Mouse (Mus musculus) stomach, embryonic 15.5 days (tissue): ENCODE results near the gene Tbxas1. TPM values are rescaled to one million over a fixed set of nuclear protein-coding genes. Genes with fewer than 3 reads are reported as not detected.

Source experiments
- ATAC-seq: fragments of 200-750 bp; cut with Nextera tagmentation; 2 replicates; pipeline ENCODE4 v1.8.0; 2017; ENCODE audit warnings: low read depth, moderate number of reproducible peaks, moderate TSS enrichment; ENCODE audit not compliant: insufficient read depth, low FRiP score
- H3K27ac ChIP-seq: fragments of 300-500 bp; sonication (generic); 2 replicates; pipeline ENCODE4 v1.5.1; 2015; ENCODE audit warnings: mild to moderate bottlenecking, inconsistent platforms
- H3K27me3 ChIP-seq: fragments of 300-500 bp; sonication (generic); replicated peaks from 2 replicates; pipeline ENCODE4 v1.6.1; 2015; ENCODE audit warnings: inconsistent platforms
- H3K36me3 ChIP-seq: fragments of 300-500 bp; sonication (generic); 2 replicates; pipeline ENCODE4 v1.6.1; 2015; ENCODE audit warnings: inconsistent platforms
- H3K4me1 ChIP-seq: fragments of 300-500 bp; sonication (generic); 2 replicates; pipeline ENCODE4 v1.6.1; 2015; ENCODE audit warnings: inconsistent platforms
- H3K4me2 ChIP-seq: fragments of 300-500 bp; sonication (generic); 2 replicates; pipeline ENCODE4 v1.6.1; 2015; ENCODE audit warnings: mild to moderate bottlenecking, inconsistent platforms
- H3K4me3 ChIP-seq: fragments of 300-500 bp; sonication (generic); replicated peaks from 2 replicates; pipeline ENCODE4 v1.5.1; 2015; ENCODE audit warnings: inconsistent platforms
- H3K9ac ChIP-seq: fragments of 300-500 bp; sonication (generic); 2 replicates; pipeline ENCODE4 v1.6.1; 2015; ENCODE audit warnings: inconsistent platforms
- H3K9me3 ChIP-seq: fragments of 300-500 bp; sonication (generic); 2 replicates; pipeline ENCODE4 v1.6.1; 2016; ENCODE audit warnings: inconsistent platforms
- WGBS: fragments of 180-500 bp; shearing (Covaris S2); methylation state at CpG from one replicate; pipeline ENCODE4 v1.1.7; 2015; 5-methylcytosine and 5-hydroxymethylcytosine counted together
- polyA plus RNA-seq: library from polyadenylated mRNA; unstranded; fragments of >200 nt; fragmentation: Nextera tagmentation; extraction: Ambion mirVana; gene quantifications from 2 replicates; pipeline ENCODE4 v1.2.1, GENCODE M21; 2015

Gene Tbxas1
- polyA plus RNA-seq, 1 experiment from 2014 or later = 3.4 TPM

DNA sequence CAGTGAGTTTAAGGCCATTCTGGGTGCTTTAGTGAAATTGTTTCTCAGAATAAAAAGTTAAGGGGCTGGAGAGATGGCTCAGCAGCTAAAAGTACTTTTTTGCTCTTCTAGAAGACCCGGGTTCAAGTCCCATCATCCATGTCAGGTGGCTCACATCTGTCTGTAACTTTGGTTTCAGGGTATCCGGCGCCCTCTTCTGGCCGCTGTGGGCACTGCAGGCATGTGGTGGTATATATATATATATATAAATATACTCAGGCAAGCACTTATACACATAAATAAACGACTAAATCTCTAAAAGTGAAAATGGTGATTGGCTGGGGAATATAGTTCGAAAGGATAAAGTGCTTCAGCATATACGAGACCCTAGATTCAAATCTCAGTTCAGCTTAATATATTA lies 143.6 kb downstream of the Tbxas1 start:
- Histone ChIP-seq H3K4me3 (no peak overlapping the region), H3K9me3 (no peaks in the 10 kb centered on the region), H3K9ac (no peak overlapping the region), H3K4me2 (no peak overlapping the region), H3K27me3 (no peaks in the 10 kb centered on the region), H3K36me3 (no peaks in the 10 kb centered on the region), H3K27ac (no peak overlapping the region), H3K4me1 (no peaks in the 10 kb centered on the region)
- no peak for ATAC-seq
- whole genome bisulfite sequencing = 74% methylated on average over 7 of the region's 7 CpGs

DNA sequence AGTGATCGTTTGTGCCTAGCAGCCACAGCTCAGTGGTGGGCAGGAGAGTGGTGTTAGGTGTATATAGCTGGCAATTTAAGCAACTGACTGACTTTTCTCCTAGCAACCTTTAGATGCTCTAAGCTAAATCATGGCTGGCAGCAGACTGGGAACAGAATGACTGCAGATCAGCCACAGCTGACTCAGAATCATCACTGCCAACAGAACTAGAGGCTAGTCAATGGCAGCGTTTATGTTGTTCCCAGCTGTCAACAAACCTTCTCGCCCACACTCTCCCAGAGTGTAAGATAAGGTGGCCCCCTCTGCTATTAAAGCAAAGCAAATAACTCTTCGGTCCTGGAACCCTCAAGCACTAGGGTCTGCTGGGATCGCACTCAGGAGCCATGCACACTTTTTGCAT lies 144.0 kb downstream of the Tbxas1 start:
- Histone ChIP-seq H3K27ac (no peak overlapping the region), H3K4me3 (no peak overlapping the region), H3K27me3 (no peaks in the 10 kb centered on the region), H3K9ac (no peak overlapping the region), H3K4me1 (no peaks in the 10 kb centered on the region), H3K36me3 (no peaks in the 10 kb centered on the region), H3K9me3 (no peaks in the 10 kb centered on the region), H3K4me2 (no peak overlapping the region)
- no peak for ATAC-seq
- 59% methylated on average over 5 of the region's 5 CpGs for WGBS

DNA sequence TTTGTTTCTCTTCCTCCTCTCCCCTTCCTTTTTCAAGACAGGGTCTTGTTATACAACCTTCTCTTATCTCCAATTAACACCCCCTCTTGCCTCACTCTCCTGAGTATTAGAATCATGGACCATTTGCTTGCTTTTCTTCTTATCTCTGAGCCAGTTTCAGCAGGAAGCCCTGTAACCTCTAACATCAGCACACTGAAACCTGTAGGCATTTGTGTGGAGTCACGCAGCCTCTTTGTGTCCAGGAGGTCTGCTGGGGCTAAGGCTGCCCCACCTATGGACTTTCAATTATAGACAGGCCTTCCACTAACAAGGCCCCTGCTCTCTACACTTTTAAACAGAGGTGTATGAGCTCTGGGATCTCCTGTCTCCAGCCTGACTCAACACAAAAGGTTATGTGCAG lies 146.7 kb downstream of the Tbxas1 start:
- H3K36me3 ChIP-seq = no peaks in the 10 kb centered on the region
- 74% methylated on average over 1 of the region's 1 CpGs for WGBS

DNA sequence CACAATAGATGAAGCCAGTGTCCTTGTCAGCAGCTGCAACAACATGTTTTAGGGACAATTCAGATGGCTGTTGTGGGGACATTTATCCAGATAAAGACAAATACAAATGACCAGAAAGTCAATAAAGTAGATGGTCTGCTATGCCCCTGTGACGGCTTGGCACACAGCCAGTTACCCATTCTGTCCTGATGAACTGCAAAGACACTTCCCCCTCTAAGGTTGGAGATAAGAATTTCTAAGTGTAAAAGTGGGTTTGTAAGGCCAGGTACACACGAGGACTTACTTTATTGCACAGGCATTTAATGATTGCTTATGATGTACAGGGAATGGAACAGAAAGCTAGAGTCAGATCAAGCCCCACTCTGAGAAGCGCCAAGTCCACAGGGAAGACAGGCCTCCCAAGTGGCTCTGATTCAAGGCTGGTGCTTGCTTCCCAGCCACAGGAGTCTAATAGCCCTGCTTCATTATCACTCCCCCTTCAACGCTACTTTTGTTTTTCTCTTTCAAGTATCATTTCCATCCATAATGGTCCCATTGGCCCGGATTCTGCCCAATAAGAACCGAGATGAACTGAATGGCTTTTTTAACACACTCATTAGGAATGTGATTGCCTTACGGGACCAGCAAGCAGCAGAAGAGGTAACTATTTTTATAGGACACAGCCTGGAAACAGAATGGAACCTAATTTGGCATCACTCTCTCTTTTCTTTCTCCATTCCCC lies 147.4 kb downstream of the Tbxas1 start:
- no peaks in the 10 kb centered on the region for H3K27me3 ChIP-seq
- H3K4me1 ChIP-seq = no peaks in the 10 kb centered on the region
- ATAC-seq = no peak
- H3K27ac ChIP-seq = peak overlapping the region; percentile 1; the same call in 1 of the 2 replicates
- no peak overlapping the region for H3K4me3 ChIP-seq
- WGBS = 75% methylated on average over 7 of the region's 7 CpGs
- H3K9me3 ChIP-seq = no peaks in the 10 kb centered on the region
- no peaks in the 10 kb centered on the region for H3K36me3 ChIP-seq
- H3K4me2 ChIP-seq = no peak overlapping the region
- H3K9ac ChIP-seq = no peak overlapping the region

More for the DNA sequence above, 146.7 kb downstream of the Tbxas1 start:
- no peaks in the 10 kb centered on the region for H3K9me3 ChIP-seq
- H3K27ac ChIP-seq = peak overlapping the region; percentile 1; the same call in 1 of the 2 replicates
- H3K27me3 ChIP-seq = no peaks in the 10 kb centered on the region
- H3K9ac ChIP-seq = no peak overlapping the region
- no peak overlapping the region for H3K4me3 ChIP-seq
- peak; percentile 65 for ATAC-seq
- H3K4me1 ChIP-seq = no peaks in the 10 kb centered on the region
- H3K4me2 ChIP-seq = no peak overlapping the region

DNA sequence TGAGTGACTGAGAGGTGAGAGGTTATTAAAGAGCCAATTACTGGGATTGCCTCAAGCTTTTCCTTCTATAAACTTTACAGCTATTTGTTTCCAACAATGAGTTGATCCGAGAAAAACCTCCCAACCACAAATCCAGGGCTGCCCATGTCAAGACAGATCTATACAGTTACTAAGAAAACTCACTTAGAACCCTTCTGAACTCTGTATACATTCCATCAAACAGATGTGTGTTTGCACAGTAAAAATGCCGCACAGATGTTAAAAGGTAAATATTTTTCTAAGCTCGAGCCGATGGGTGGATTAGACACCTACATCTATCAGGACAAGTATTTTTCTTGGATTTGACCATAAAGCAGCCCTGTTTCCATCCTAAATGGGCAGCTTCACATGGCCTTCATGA lies 149.4 kb downstream of the Tbxas1 start:
- Histone ChIP-seq H3K4me1 (no peaks in the 10 kb centered on the region), H3K4me2 (no peak overlapping the region), H3K36me3 (no peaks in the 10 kb centered on the region), H3K27me3 (no peaks in the 10 kb centered on the region), H3K9ac (no peak overlapping the region), H3K9me3 (no peaks in the 10 kb centered on the region), H3K4me3 (no peak overlapping the region), H3K27ac (peak overlapping the region; percentile 38; the same call in 1 of the 2 replicates)
- WGBS = 19% methylated on average over 4 of the region's 4 CpGs
- ATAC-seq = no peak

DNA sequence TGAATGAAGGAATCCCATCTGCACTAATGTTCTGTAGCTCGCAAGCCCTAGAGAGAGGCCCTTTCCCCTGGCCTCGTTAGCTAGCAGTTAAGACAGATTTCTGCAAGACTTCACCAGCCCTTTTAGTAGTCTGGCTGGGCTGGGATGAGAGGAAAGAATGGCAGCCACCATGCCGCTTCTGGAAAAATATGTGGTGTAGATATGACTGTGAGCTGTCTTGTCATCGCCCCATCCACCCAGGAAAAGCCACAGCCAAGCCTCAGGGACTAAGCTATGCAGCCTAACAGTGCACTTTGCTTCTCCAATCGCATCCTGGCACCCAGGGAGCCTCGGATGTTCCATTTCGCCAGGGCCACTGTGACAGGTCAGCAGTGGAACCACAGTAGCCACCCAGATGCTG lies 149.8 kb downstream of the Tbxas1 start:
- 47% methylated on average over 7 of the region's 7 CpGs for WGBS

DNA sequence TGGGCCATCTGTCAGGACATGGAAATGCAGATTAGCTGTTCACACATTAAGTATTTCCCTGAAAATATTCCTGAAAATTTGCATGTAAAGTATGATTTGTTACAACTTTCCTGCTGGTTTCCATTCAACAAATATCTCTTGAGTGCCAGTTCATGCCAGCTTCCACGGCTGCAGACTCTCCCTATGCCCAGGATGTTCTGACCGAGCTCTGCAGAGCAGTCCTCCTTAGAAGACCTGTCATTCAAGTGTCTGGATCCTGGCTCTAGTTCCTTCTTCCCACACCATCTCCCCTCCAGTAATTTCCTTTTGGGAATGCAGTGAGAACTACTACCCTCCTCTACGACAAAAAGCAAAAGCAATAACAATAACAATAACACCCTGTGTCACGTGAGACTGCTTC lies 155.5 kb downstream of the Tbxas1 start:
- Histone ChIP-seq H3K36me3 (no peaks in the 10 kb centered on the region), H3K9ac (no peak overlapping the region), H3K4me2 (no peak overlapping the region), H3K4me3 (no peak overlapping the region), H3K27me3 (no peaks in the 10 kb centered on the region), H3K27ac (no peak overlapping the region), H3K4me1 (no peaks in the 10 kb centered on the region), H3K9me3 (no peaks in the 10 kb centered on the region)
- ATAC-seq = no peak
- 75% methylated on average over 4 of the region's 4 CpGs for WGBS

More for the DNA sequence above, 149.8 kb downstream of the Tbxas1 start:
- H3K27ac ChIP-seq = peak overlapping the region; percentile 38; the same call in 1 of the 2 replicates
- no peak for ATAC-seq
- no peak overlapping the region for H3K9ac ChIP-seq
- no peak overlapping the region for H3K4me2 ChIP-seq
- no peaks in the 10 kb centered on the region for H3K27me3 ChIP-seq
- H3K9me3 ChIP-seq = no peaks in the 10 kb centered on the region
- H3K4me1 ChIP-seq = no peaks in the 10 kb centered on the region
- no peaks in the 10 kb centered on the region for H3K36me3 ChIP-seq
- H3K4me3 ChIP-seq = no peak overlapping the region

DNA sequence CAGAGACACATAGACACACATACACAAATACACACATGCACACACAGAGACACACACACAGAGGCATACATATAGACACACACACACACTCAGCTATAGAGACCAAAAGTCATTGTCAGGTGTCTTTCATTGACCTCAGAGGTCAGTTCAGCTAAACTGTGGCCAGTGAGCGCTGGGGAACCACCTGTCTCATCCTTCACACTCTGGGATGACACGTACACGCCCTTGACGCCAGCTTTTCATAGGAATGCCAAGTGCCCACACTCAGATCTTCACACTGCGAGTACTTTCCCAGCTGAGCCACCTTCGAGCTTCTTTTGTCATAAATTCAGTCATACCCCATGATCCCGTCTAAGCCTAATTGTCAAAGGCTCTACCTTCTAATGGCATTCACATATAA lies 158.5 kb downstream of the Tbxas1 start:
- no peaks in the 10 kb centered on the region for H3K9me3 ChIP-seq
- H3K4me3 ChIP-seq = no peak overlapping the region
- WGBS = 77% methylated on average over 7 of the region's 7 CpGs
- H3K27ac ChIP-seq = no peak overlapping the region
- no peak for ATAC-seq
- H3K9ac ChIP-seq = no peak overlapping the region
- no peaks in the 10 kb centered on the region for H3K36me3 ChIP-seq
- no peak overlapping the region for H3K4me2 ChIP-seq
- H3K4me1 ChIP-seq = no peaks in the 10 kb centered on the region; the same call in 1 of the 2 replicates
- H3K27me3 ChIP-seq = no peaks in the 10 kb centered on the region

DNA sequence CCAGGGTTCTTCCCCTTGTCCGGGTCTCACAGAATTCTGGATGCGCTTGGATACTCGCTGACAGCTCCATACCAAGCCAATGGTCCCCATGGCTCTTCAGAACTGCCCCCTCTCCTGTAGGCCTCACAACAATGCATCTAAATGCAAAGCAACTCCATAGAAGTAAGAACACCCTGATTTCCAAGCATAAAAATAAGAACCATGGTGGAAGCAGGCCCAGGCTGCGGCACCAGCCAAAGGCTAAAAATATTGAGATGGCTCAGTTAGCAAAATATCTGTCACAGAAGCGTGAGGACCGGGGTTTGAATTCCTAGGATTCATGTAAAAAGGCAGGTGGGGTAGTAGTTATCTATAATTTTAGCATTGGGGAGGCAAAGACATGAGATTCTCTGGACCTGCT lies 159.8 kb downstream of the Tbxas1 start:
- H3K9me3 ChIP-seq = no peaks in the 10 kb centered on the region
- H3K27me3 ChIP-seq = no peaks in the 10 kb centered on the region
- no peak overlapping the region for H3K4me2 ChIP-seq
- H3K27ac ChIP-seq = no peak overlapping the region
- 94% methylated on average over 6 of the region's 6 CpGs for WGBS
- no peaks in the 10 kb centered on the region for H3K36me3 ChIP-seq
- no peak overlapping the region for H3K4me3 ChIP-seq
- no peak overlapping the region for H3K9ac ChIP-seq
- ATAC-seq = no peak
- H3K4me1 ChIP-seq = no peaks in the 10 kb centered on the region; the same call in 1 of the 2 replicates

DNA sequence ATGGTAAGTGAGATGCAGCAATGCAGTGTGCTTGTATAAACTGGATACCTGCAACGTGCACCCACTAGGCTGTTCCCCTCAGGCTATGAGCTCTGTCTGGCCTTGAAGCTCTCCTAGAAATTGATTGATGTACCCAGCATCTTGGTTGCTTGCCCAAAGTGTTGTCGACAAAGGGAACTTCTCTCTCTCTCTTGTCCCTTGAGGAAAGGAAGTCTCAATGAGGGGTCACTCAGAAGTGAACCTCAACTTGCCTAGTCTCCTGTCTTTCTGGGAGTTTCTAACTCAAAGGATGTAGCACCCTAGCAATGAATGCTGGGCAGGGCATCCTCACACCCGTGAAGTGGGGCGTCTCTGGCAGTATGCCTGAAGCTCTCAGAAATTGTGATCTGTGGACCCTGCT lies 161.0 kb downstream of the Tbxas1 start:
- no peak for ATAC-seq
- H3K27me3 ChIP-seq = no peaks in the 10 kb centered on the region
- no peaks in the 10 kb centered on the region; the same call in 1 of the 2 replicates for H3K4me1 ChIP-seq
- H3K27ac ChIP-seq = no peak overlapping the region
- H3K4me2 ChIP-seq = no peak overlapping the region
- H3K36me3 ChIP-seq = no peaks in the 10 kb centered on the region
- WGBS = 77% methylated on average over 4 of the region's 4 CpGs
- no peaks in the 10 kb centered on the region for H3K9me3 ChIP-seq
- H3K4me3 ChIP-seq = no peak overlapping the region
- no peak overlapping the region for H3K9ac ChIP-seq

DNA sequence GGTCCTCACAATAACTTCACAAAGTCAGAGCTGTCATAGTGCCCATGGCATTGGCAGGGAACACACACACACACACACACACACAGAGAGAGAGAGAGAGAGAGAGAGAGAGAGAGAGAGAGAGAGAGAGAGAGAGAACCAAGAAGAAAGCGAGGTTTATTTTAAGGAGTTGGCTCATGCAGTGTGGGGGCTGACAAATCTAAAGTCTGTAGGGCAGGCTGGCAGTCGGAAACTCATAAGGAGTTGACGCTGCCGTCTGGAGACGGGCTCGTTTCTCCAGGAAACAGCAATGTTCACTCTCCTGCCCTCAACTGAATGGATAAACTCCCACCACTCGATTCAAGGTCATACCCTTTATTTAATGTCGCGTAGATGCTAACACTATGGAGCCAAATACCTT lies 165.2 kb downstream of the Tbxas1 start:
- 62% methylated on average over 9 of the region's 9 CpGs for WGBS
- no peak for ATAC-seq
- no peak overlapping the region for H3K4me2 ChIP-seq

DNA sequence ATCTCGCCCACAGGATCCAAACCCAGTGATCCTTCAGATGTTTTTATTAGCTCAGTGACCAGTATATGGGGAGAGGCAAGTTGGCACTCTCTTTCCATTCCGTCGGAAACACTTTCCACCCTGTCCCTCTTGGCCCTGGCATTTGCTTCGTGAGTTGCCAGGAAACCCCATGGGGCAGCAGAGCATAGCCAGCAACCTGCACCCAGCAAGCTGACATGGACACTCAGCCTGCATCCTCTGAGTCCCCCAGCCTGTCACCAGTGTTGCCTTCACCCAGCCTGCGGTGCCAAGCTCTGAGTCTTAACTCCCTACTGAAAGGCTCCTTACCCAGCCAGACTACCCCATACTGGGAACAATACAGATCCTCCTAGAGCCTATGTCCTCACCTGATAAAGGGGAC lies 173.9 kb downstream of the Tbxas1 start:
- no peaks in the 10 kb centered on the region for H3K27me3 ChIP-seq
- H3K4me1 ChIP-seq = 0 out of 2 replicates have a peak, but pooled peaks cover 11% of the 10 kb centered on the region
- WGBS = 71% methylated on average over 5 of the region's 5 CpGs
- H3K4me3 ChIP-seq = no peak overlapping the region
- no peak for ATAC-seq
- H3K4me2 ChIP-seq = no peak overlapping the region
- H3K9ac ChIP-seq = no peak overlapping the region
- no peak overlapping the region for H3K27ac ChIP-seq
- no peaks in the 10 kb centered on the region for H3K9me3 ChIP-seq
- H3K36me3 ChIP-seq = no peaks in the 10 kb centered on the region

More for the DNA sequence above, 165.2 kb downstream of the Tbxas1 start:
- H3K4me3 ChIP-seq = no peak overlapping the region
- H3K9me3 ChIP-seq = no peaks in the 10 kb centered on the region
- H3K27ac ChIP-seq = no peak overlapping the region
- no peaks in the 10 kb centered on the region; the same call in 1 of the 2 replicates for H3K4me1 ChIP-seq
- no peaks in the 10 kb centered on the region for H3K36me3 ChIP-seq
- no peaks in the 10 kb centered on the region for H3K27me3 ChIP-seq
- H3K9ac ChIP-seq = no peak overlapping the region
